Mouse (Mus musculus) lung, adult 2 months (tissue): Measurements from ENCODE around the gene Naif1. TPM values are rescaled to one million over a fixed set of nuclear protein-coding genes. Genes with fewer than 3 reads are reported as not detected.
"Not testable (repeated sequence)": the region's sequence is repeated elsewhere in the genome, so short reads cannot be mapped to it uniquely, and the experiment has no call there.

ENCODE experiments used
- DNase-seq: peaks from one replicate; pipeline ENCODE4 v3.0.0; 2022
- H3K4me1 ChIP-seq: fragments of 200-500 bp; 2 replicates; pipeline ENCODE4 v1.6.1; 2011; ENCODE audit warnings: low read length; ENCODE audit not compliant: control insufficient read depth, insufficient read depth
- H3K4me3 ChIP-seq: fragments of 200-500 bp; replicated peaks from 2 replicates; pipeline ENCODE3; 2011; ENCODE audit warnings: low read depth, mild to moderate bottlenecking, control low read depth, low read length; ENCODE audit errors: extremely low read depth
- CTCF ChIP-seq: fragments of 200-500 bp; IDR thresholded peaks from 2 replicates; pipeline ENCODE4 v1.5.1; 2011; ENCODE audit warnings: mild to moderate bottlenecking, low read length, control low read depth; ENCODE audit not compliant: insufficient read depth
- POLR2A ChIP-seq: fragments of 200-500 bp; IDR thresholded peaks from 2 replicates; pipeline ENCODE4 v1.6.1; 2011; ENCODE audit warnings: low read depth, mild to moderate bottlenecking, control low read depth, low read length, borderline replicate concordance; ENCODE audit errors: extremely low read depth
- WGBS: fragments of 180-500 bp; shearing (Covaris S2); methylation state at CpG from one replicate; pipeline ENCODE4 v1.1.7; 2018; 5-methylcytosine and 5-hydroxymethylcytosine counted together
- polyA plus RNA-seq: library from polyadenylated mRNA; depleted of rRNA; stranded (reverse); fragments of >200 nt; gene quantifications from 2 replicates; pipeline ENCODE4 v1.2.3, GENCODE M21; 2012

The Naif1 gene
- polyA plus RNA-seq, 1 experiment = 5.1 TPM

- no peak for DNase-seq
- TF ChIP-seq POLR2A (no peak), CTCF (no peak)
- Histone ChIP-seq H3K4me3 (no peak overlapping the region), H3K4me1 (peaks cover 21% of the 10 kb centered on the region)
- 55% methylated on average over 5 of the region's 5 CpGs for WGBS
Measured at GRCm38 (mm10) chr2:32453641-32454303, 3.5 kb downstream of the Naif1 start.

GRCm38 (mm10) chr2:32454633-32455032 lies 4.4 kb downstream of the Naif1 start:
- no peak for DNase-seq
- Histone ChIP-seq H3K4me3 (no peak overlapping the region), H3K4me1 (peaks cover 21% of the 10 kb centered on the region)
- TF ChIP-seq POLR2A (no peak), CTCF (no peak)
- WGBS = 69% methylated on average over 10 of the region's 10 CpGs

- no peak for TF ChIP-seq POLR2A
- TF ChIP-seq CTCF = no peak
- WGBS = 77% methylated on average over 8 of the region's 8 CpGs
- H3K4me3 ChIP-seq = no peak overlapping the region
- DNase-seq = peak; percentile 50
- H3K4me1 ChIP-seq = peaks cover 21% of the 10 kb centered on the region
Measured at GRCm38 (mm10) chr2:32455101-32455500, 4.8 kb downstream of the Naif1 start.

GRCm38 (mm10) chr2:32458300-32458699 lies 8.0 kb downstream of the Naif1 start:
- Histone ChIP-seq H3K4me3 (no peak overlapping the region), H3K4me1 (peaks cover 9% of the 10 kb centered on the region)
- no peak for TF ChIP-seq POLR2A
- no peak for TF ChIP-seq CTCF
- WGBS = 44% methylated on average over 2 of the region's 2 CpGs
- no peak for DNase-seq

- no peak for DNase-seq
- WGBS = 83% methylated on average over 2 of the region's 2 CpGs
- Histone ChIP-seq H3K4me3 (no peak overlapping the region), H3K4me1 (peaks cover 14% of the 10 kb centered on the region)
- TF ChIP-seq CTCF = no peak
- TF ChIP-seq POLR2A = no peak
Measured at GRCm38 (mm10) chr2:32459657-32460056, 9.4 kb downstream of the Naif1 start.

GRCm38 (mm10) chr2:32463773-32464172 lies 13.5 kb downstream of the Naif1 start:
- DNase-seq = no peak
- H3K4me1 ChIP-seq = peaks cover 13% of the 10 kb centered on the region
- no peak overlapping the region for H3K4me3 ChIP-seq
- TF ChIP-seq CTCF = no peak
- TF ChIP-seq POLR2A = no peak
- WGBS = 51% methylated on average over 2 of the region's 2 CpGs

- no peak overlapping the region for H3K4me3 ChIP-seq
- no peak for DNase-seq
- WGBS = 18% methylated on average over 6 of the region's 6 CpGs
Measured at GRCm38 (mm10) chr2:32464212-32464891, 14.1 kb downstream of the Naif1 start.

GRCm38 (mm10) chr2:32471001-32471680 lies 20.9 kb downstream of the Naif1 start:
- TF ChIP-seq CTCF = no peak
- TF ChIP-seq POLR2A = no peak
- WGBS = 65% methylated on average over 6 of the region's 6 CpGs
- H3K4me3 ChIP-seq = no peak overlapping the region
- no peak for DNase-seq
- H3K4me1 ChIP-seq = no peaks in the 10 kb centered on the region

More at GRCm38 (mm10) chr2:32464212-32464891, 14.1 kb downstream of the Naif1 start:
- no peak for TF ChIP-seq POLR2A
- TF ChIP-seq CTCF = no peak
- H3K4me1 ChIP-seq = peaks cover 13% of the 10 kb centered on the region

GRCm38 (mm10) chr2:32471681-32472061 lies 21.4 kb downstream of the Naif1 start:
- TF ChIP-seq POLR2A (no peak), CTCF (0 out of 2 replicates have a peak, but pooled peaks have one; percentile 44)
- Histone ChIP-seq H3K4me3 (no peak overlapping the region), H3K4me1 (no peaks in the 10 kb centered on the region)
- WGBS = 67% methylated on average over 6 of the region's 6 CpGs
- peak; percentile 60 for DNase-seq

- DNase-seq, H3K4me1 ChIP-seq, H3K4me3 ChIP-seq: not testable (repeated sequence)
- WGBS = 90% methylated on average over 4 of the region's 9 CpGs
Measured at GRCm38 (mm10) chr2:32475361-32475760, 25.1 kb downstream of the Naif1 start.
